Mouse (Mus musculus) gastrocnemius, postnatal 36 days (tissue): ENCODE results near the gene Rasgrp2. TPM values are rescaled to one million over a fixed set of nuclear protein-coding genes. Genes with fewer than 3 reads are reported as not detected.

Experiments used
- DNase-seq, 2 experiments: peaks; one replicate each; pipeline ENCODE4 v3.0.0; 2022
- intact Hi-C: fragments of 180-260 bp; cut with DNase I; formaldehyde crosslinking; loops from one replicate; pipeline ENCODE4 v1.15.1; 2025
- total RNA-seq, 2 experiments: library from RNA; stranded (reverse); gene quantifications; 2 replicates each; pipeline ENCODE4 v1.2.3; 2021

The Rasgrp2 gene
- total RNA-seq, 2 experiments from 2014 or later: 11.6 to 25.4 TPM

GRCm38 (mm10) chr19:6422014-6422413 is 22.9 kb downstream of the Rasgrp2 start:
- intact Hi-C loops: no loop called here
- DNase-seq: no peak

- intact Hi-C loops: no loop called here
- DNase-seq: no peak
Observed at GRCm38 (mm10) chr19:6423241-6423640, 24.1 kb downstream of the Rasgrp2 start.

DNA sequence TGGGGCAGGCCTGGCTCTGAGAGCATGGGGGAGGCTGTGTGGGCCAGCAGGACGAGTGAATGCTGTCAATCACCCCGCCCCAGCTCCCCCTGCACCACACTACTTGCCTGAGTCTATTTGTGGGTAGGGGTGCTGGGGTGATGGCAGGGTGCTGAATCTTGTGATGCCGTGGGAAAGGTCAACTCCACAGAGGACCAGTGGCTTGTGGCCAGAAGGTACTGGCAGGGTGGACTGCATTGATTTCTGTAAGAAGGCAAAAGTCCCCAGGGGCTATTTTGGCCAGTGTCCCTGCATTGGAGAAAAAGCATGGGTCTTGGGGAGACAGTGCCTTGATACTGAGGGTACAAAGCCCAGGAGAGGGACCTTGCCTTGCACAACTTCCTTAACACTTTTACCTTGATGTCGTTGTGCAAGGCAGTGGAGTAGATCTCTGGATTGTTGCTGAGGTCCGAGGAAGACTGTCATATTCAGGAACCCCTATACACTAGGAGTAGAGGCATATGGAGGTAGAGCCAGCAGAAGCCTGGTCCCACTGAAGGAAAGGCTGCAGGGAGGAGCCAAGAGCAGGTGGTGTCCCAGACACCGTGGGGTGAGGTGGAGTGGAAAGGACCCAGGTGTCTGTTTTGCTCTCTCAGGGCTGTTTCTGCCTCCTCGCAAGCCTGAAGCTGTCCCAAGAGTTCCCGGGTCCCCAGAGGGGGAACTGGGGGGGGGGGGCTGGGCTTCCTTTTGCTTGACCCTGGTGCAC is 25.2 kb downstream of the Rasgrp2 start:
- intact Hi-C loops: no loop called here
- no peak for DNase-seq

- intact Hi-C loops: no loop called here
- DNase-seq: no peak
Observed at GRCm38 (mm10) chr19:6425595-6425994, 26.5 kb downstream of the Rasgrp2 start.

GRCm38 (mm10) chr19:6426703-6427500 is 27.8 kb downstream of the Rasgrp2 start:
- intact Hi-C loops: no loop called here
- DNase-seq: no peak

GRCm38 (mm10) chr19:6427653-6428434 is 28.7 kb downstream of the Rasgrp2 start:
- no peak for DNase-seq

DNA sequence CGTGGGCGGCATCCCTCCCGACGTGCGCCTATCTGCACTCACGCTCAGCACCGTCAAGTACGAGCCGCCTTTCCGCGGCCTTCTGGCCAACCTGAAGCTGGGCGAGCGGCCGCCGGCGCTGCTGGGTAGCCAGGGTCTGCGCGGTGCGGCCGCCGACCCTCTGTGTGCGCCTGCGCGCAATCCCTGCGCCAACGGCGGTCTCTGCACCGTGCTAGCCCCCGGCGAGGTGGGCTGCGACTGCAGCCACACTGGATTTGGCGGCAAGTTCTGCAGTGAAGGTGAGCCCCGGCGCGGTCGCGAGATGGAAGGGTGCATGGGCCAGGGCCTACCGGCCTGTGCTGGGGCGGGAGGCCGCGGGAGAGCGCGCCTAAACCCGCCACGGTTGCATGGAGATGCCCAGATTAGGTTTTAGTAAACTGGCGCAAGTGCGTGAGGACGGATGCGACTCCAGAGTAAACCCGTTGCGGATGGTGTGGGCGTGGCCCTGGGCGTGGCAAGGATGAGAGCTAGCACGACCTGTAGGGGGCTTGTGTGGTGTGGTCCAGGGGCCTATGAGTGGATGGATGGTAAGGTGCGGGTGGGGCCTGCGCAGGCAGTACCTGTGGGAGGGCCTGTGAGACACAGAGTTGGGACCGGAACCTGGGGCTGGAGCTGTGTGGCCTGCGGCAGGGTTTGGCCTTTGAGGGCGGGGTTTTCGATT is 29.5 kb downstream of the Rasgrp2 start:
- no peak for DNase-seq
- intact Hi-C loops: no loop called here

More at GRCm38 (mm10) chr19:6427653-6428434, 28.7 kb downstream of the Rasgrp2 start:
- intact Hi-C loops: no loop called here

- DNase-seq: no peak
- intact Hi-C loops: no loop called here
Observed at GRCm38 (mm10) chr19:6443016-6443415, 43.9 kb downstream of the Rasgrp2 start.

DNA sequence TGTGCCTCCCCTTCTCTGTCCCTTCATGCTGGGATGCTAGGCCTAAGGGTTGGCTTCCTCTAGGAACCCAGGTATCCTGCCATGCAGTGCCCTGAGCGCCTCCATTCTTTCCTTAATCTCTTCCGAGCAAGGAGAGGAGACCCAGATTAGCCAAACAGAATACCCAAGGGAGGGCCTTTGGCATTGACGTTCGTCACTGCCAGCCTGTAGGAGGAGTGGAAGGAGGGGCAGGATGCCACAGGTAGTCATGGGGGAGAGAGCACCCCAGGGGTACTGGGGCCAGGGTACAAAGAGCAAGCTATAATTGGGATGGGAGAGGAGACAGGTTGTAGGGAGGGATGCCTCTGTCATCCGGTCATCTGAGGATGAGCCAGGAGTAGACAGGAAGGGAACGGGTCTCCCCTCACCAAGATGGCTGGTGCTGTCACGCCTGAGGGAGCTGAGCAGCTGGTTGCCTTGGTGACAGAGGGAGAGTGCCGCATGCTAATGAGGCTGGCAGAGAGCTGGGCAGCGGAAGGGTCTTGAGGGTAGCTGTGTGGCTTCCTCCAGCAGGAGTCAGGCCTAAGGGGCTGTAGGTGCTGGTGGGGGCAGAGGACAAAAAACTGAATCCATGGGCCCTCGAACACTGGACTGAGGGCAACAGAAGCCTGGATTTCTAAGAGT is 46.8 kb downstream of the Rasgrp2 start:
- intact Hi-C loops: no loop called here
- DNase-seq: no peak

GRCm38 (mm10) chr19:6446736-6447437 is 47.7 kb downstream of the Rasgrp2 start:
- no peak for DNase-seq
- intact Hi-C loops: no loop called here

GRCm38 (mm10) chr19:6448752-6449151 is 49.6 kb downstream of the Rasgrp2 start:
- no peak for DNase-seq
- intact Hi-C loops: no loop called here

- intact Hi-C loops: no loop called here
- DNase-seq: no peak
Observed at GRCm38 (mm10) chr19:6449841-6450240, 50.7 kb downstream of the Rasgrp2 start.

GRCm38 (mm10) chr19:6452030-6452494 is 52.9 kb downstream of the Rasgrp2 start:
- intact Hi-C loops: loop anchor here (2.0 kb wide), 1 partner anchor 33 kb away; the partner anchor contains the start of gene Nrxn2
- DNase-seq: peak; percentile 76 to 79

DNA sequence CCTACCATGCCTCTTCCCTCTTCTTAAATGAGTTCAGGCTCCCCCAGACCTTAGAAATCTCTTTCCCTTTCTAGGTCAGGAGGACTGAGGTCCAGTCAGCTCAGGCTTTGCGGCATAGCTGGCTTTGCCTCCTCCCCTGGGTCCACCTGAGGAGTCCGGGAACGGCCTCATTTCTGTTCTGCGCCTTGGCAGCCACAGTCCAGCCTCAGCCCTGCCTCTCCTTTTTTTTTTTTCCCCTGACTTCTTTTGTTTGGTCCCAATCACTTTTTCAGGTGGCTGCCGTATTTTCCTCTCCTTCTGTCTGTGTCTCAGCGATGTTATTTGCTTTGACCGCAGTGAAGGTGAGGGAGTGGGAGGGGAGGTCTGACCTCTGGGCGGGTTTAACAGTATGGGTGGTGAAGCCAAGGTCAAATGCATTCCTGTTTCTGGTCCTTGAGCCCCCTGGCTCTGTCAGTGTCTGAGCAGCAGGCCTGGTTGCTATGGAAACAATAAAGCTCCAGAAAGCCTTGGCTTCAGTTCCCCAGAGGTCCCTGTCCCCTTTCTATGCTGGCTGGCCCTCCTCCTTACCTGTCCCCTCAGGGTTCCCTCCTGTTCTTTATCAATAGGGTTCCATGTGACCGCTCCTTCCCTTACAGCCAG is 53.7 kb downstream of the Rasgrp2 start:
- intact Hi-C loops: loop anchor here (2.0 kb wide), 1 partner anchor 34 kb away; the partner anchor contains the start of gene Nrxn2
- no peak for DNase-seq

DNA sequence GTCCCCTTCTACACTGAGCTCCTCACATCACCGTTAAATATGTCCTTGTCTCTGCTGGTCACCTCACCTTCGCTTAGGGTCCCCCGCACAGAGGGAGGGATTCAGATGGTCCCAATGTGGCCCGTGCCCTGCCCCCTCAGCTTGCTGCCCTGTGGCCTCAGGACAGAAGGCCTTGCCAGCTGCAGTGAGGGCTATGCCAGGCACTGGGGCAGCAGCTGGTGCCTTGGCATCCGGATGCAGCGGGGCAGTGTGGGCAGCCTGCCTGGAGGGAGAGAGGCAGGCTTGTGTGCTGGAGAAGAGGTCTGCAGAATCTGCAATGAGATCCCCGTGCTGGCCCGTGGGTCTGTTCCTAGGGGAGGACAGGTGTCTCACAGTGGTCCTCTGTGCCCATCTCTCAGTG is 54.2 kb downstream of the Rasgrp2 start:
- intact Hi-C loops: loop anchor here (2.0 kb wide), 1 partner anchor 35 kb away; the partner anchor contains the start of gene Nrxn2
- DNase-seq: peak; percentile 53 to 74

GRCm38 (mm10) chr19:6454041-6454720 is 55.0 kb downstream of the Rasgrp2 start:
- intact Hi-C loops: no loop called here
- no peak for DNase-seq

GRCm38 (mm10) chr19:6459504-6459903 is 60.4 kb downstream of the Rasgrp2 start:
- intact Hi-C loops: no loop called here

DNA sequence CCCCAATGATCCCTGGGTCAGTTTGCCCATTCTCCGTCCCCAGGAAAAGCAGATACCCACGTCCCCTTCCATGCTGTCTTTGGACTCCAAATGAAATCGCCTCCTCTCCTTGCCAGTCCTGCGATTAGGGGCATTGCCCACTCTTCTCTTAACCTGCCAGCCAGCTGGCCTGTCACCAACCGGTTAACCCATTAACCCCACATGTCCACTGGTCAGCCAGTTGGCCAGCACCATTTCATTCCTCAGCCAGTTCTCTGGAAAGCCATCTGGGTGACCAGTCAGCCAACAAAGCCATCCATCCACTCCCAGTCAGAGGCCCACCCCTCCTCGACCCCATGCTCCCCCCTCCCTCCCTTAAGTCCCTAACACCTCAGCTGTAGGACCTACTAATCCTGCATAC is 63.7 kb downstream of the Rasgrp2 start:
- intact Hi-C loops: no loop called here
- no peak for DNase-seq

More at GRCm38 (mm10) chr19:6459504-6459903, 60.4 kb downstream of the Rasgrp2 start:
- no peak for DNase-seq
